Mouse (Mus musculus) liver, embryonic 16.5 days (tissue): ENCODE results near the gene Zbtb11. TPM values are rescaled to one million over a fixed set of nuclear protein-coding genes. Genes with fewer than 3 reads are reported as not detected.
A peak's percentile ranks its signal among the peaks of the same experiment; 100 is the strongest.

ENCODE experiments used
- ATAC-seq: fragments of 200-750 bp; cut with Nextera tagmentation; 2 replicates; pipeline ENCODE4 v1.8.0; 2017; ENCODE audit warnings: low read depth, mild to moderate bottlenecking, moderate number of reproducible peaks, moderate library complexity
- H3K27ac ChIP-seq: fragments of 300-500 bp; sonication (generic); 2 replicates; pipeline ENCODE4 v1.5.1; 2014; ENCODE audit warnings: mild to moderate bottlenecking, low read length
- H3K27me3 ChIP-seq: fragments of 300-500 bp; sonication (generic); 2 replicates; pipeline ENCODE4 v1.6.1; 2014; ENCODE audit warnings: low read depth, low read length, mixed read lengths; ENCODE audit not compliant: control insufficient read depth, insufficient read depth
- H3K36me3 ChIP-seq: fragments of 300-500 bp; sonication (generic); 2 replicates; pipeline ENCODE4 v1.6.1; 2014; ENCODE audit warnings: mild to moderate bottlenecking; ENCODE audit not compliant: control insufficient read depth, insufficient read depth
- H3K4me1 ChIP-seq: fragments of 300-500 bp; sonication (generic); 2 replicates; pipeline ENCODE4 v1.6.1; 2014; ENCODE audit warnings: low read depth, low read length, mixed read lengths; ENCODE audit not compliant: control insufficient read depth
- H3K4me2 ChIP-seq: fragments of 300-500 bp; sonication (generic); 2 replicates; pipeline ENCODE4 v1.6.1; 2014; ENCODE audit warnings: low read depth, low read length, mixed read lengths
- H3K4me3 ChIP-seq: fragments of 300-500 bp; sonication (generic); 2 replicates; pipeline ENCODE4 v1.5.1; 2014; ENCODE audit warnings: low read depth, mild to moderate bottlenecking, low read length
- H3K9ac ChIP-seq: fragments of 300-500 bp; sonication (generic); 2 replicates; pipeline ENCODE4 v1.6.1; 2014; ENCODE audit warnings: low read depth, low read length
- H3K9me3 ChIP-seq: fragments of 300-500 bp; sonication (generic); replicated peaks from 2 replicates; pipeline ENCODE4 v1.6.1; 2016; ENCODE audit warnings: low read length; ENCODE audit not compliant: control insufficient read depth
- WGBS: fragments of 180-500 bp; shearing (Covaris S2); extraction: QIAGEN DNeasy Blood & Tissue Kit; methylation state at CpG from one replicate; pipeline ENCODE4 v1.1.7; 2014; ENCODE audit not compliant: insufficient replicate concordance; 5-methylcytosine and 5-hydroxymethylcytosine counted together
- polyA plus RNA-seq: library from polyadenylated mRNA; unstranded; fragments of >200 nt; fragmentation: Nextera tagmentation; extraction: Ambion mirVana; gene quantifications from 2 replicates; pipeline ENCODE4 v1.2.1, GENCODE M21; 2015

Zbtb11 gene
- polyA plus RNA-seq, 1 experiment from 2014 or later, result 8.3 TPM

GRCm38 (mm10) chr16:55974903-55975285 lies 1.2 kb downstream of the Zbtb11 start:
- ATAC-seq, result peak; percentile 35
- peak overlapping the region; percentile 94 for H3K27ac ChIP-seq
- peak overlapping the region; percentile 99 for H3K4me3 ChIP-seq
- H3K4me2 ChIP-seq, result peak overlapping the region; percentile 92
- H3K36me3 ChIP-seq, result peaks cover 21% of the 10 kb centered on the region
- H3K4me1 ChIP-seq, result peaks cover 22% of the 10 kb centered on the region
- no peaks in the 10 kb centered on the region for H3K27me3 ChIP-seq
- whole genome bisulfite sequencing, result 7% methylated on average over 14 of the region's 14 CpGs
- H3K9me3 ChIP-seq, result no peaks in the 10 kb centered on the region
- H3K9ac ChIP-seq, result peak overlapping the region; percentile 98

- ATAC-seq, result no peak
- no peaks in the 10 kb centered on the region for H3K9me3 ChIP-seq
- H3K4me1 ChIP-seq, result no peaks in the 10 kb centered on the region; the same call in 1 of the 2 replicates
- H3K4me3 ChIP-seq, result no peak overlapping the region
- H3K9ac ChIP-seq, result no peak overlapping the region
- no peaks in the 10 kb centered on the region for H3K27me3 ChIP-seq
- no peak overlapping the region for H3K4me2 ChIP-seq
- peaks cover 25% of the 10 kb centered on the region for H3K36me3 ChIP-seq
- no peak overlapping the region for H3K27ac ChIP-seq
- 84% methylated on average over 3 of the region's 3 CpGs for WGBS
Observed at GRCm38 (mm10) chr16:55986001-55986400, 12.3 kb downstream of the Zbtb11 start.

- Histone ChIP-seq H3K4me2 (no peak overlapping the region), H3K9ac (no peak overlapping the region), H3K4me3 (no peak overlapping the region), H3K27ac (no peak overlapping the region), H3K9me3 (no peaks in the 10 kb centered on the region), H3K4me1 (no peaks in the 10 kb centered on the region; the same call in 1 of the 2 replicates), H3K27me3 (no peaks in the 10 kb centered on the region), H3K36me3 (peaks cover 29% of the 10 kb centered on the region)
- 70% methylated on average over 4 of the region's 4 CpGs for WGBS
- no peak for ATAC-seq
Observed at GRCm38 (mm10) chr16:55990311-55990710, 16.6 kb downstream of the Zbtb11 start.

GRCm38 (mm10) chr16:55994235-55994634 lies 20.6 kb downstream of the Zbtb11 start:
- no peaks in the 10 kb centered on the region for H3K9me3 ChIP-seq
- WGBS, result 79% methylated on average over 2 of the region's 2 CpGs
- H3K4me2 ChIP-seq, result no peak overlapping the region
- H3K4me3 ChIP-seq, result no peak overlapping the region
- peaks cover 32% of the 10 kb centered on the region for H3K36me3 ChIP-seq
- no peaks in the 10 kb centered on the region for H3K27me3 ChIP-seq
- H3K9ac ChIP-seq, result no peak overlapping the region
- ATAC-seq, result 0 out of 2 replicates have a peak, but pooled peaks have one; percentile 27
- H3K27ac ChIP-seq, result no peak overlapping the region
- no peaks in the 10 kb centered on the region; the same call in 1 of the 2 replicates for H3K4me1 ChIP-seq

- H3K4me1 ChIP-seq, result no peaks in the 10 kb centered on the region
- H3K9me3 ChIP-seq, result no peaks in the 10 kb centered on the region
- H3K4me3 ChIP-seq, result no peak overlapping the region
- WGBS, result 90% methylated on average over 11 of the region's 11 CpGs
- H3K9ac ChIP-seq, result no peak overlapping the region
- no peak for ATAC-seq
- H3K36me3 ChIP-seq, result peaks cover 31% of the 10 kb centered on the region
- no peak overlapping the region for H3K27ac ChIP-seq
- H3K4me2 ChIP-seq, result no peak overlapping the region
- no peaks in the 10 kb centered on the region for H3K27me3 ChIP-seq
Observed at GRCm38 (mm10) chr16:56006798-56007197, 33.1 kb downstream of the Zbtb11 start.

GRCm38 (mm10) chr16:56008862-56009261 lies 35.2 kb downstream of the Zbtb11 start:
- 74% methylated on average over 1 of the region's 1 CpGs for WGBS
- Histone ChIP-seq H3K4me3 (no peak overlapping the region), H3K9ac (no peak overlapping the region), H3K27me3 (no peaks in the 10 kb centered on the region), H3K9me3 (no peaks in the 10 kb centered on the region), H3K36me3 (peaks cover 21% of the 10 kb centered on the region), H3K4me2 (no peak overlapping the region), H3K4me1 (no peaks in the 10 kb centered on the region), H3K27ac (no peak overlapping the region)
- no peak for ATAC-seq

GRCm38 (mm10) chr16:56012789-56013743 lies 39.4 kb downstream of the Zbtb11 start:
- no peak overlapping the region for H3K9ac ChIP-seq
- H3K27me3 ChIP-seq, result no peaks in the 10 kb centered on the region
- ATAC-seq, result no peak
- no peak overlapping the region for H3K27ac ChIP-seq
- H3K4me2 ChIP-seq, result no peak overlapping the region
- WGBS, result 88% methylated on average over 10 of the region's 10 CpGs
- peaks cover 21% of the 10 kb centered on the region for H3K36me3 ChIP-seq
- H3K4me1 ChIP-seq, result no peaks in the 10 kb centered on the region
- no peak overlapping the region for H3K4me3 ChIP-seq
- H3K9me3 ChIP-seq, result no peaks in the 10 kb centered on the region

- no peak for ATAC-seq
- peaks cover 31% of the 10 kb centered on the region for H3K36me3 ChIP-seq
Observed at GRCm38 (mm10) chr16:56014076-56014475, 40.4 kb downstream of the Zbtb11 start.

GRCm38 (mm10) chr16:56019660-56020059 lies 46.0 kb downstream of the Zbtb11 start:
- H3K9me3 ChIP-seq, result no peaks in the 10 kb centered on the region
- ATAC-seq, result no peak
- no peak overlapping the region for H3K9ac ChIP-seq
- H3K27me3 ChIP-seq, result no peaks in the 10 kb centered on the region
- H3K4me3 ChIP-seq, result no peak overlapping the region
- WGBS, result 90% methylated on average over 7 of the region's 7 CpGs
- no peak overlapping the region for H3K27ac ChIP-seq
- peaks cover 37% of the 10 kb centered on the region for H3K36me3 ChIP-seq
- no peaks in the 10 kb centered on the region for H3K4me1 ChIP-seq
- no peak overlapping the region for H3K4me2 ChIP-seq

More at GRCm38 (mm10) chr16:56014076-56014475, 40.4 kb downstream of the Zbtb11 start:
- Histone ChIP-seq H3K4me1 (no peaks in the 10 kb centered on the region), H3K9me3 (no peaks in the 10 kb centered on the region), H3K4me3 (no peak overlapping the region), H3K27ac (no peak overlapping the region), H3K4me2 (no peak overlapping the region), H3K9ac (no peak overlapping the region), H3K27me3 (no peaks in the 10 kb centered on the region)
- WGBS, result 75% methylated on average over 7 of the region's 7 CpGs
